Mouse (Mus musculus): ENCODE measurements around the gene Tmem239. TPM values are rescaled to one million over a fixed set of nuclear protein-coding genes. Genes with fewer than 3 reads are reported as not detected.

The Tmem239 gene
- polyA plus RNA-seq, 1 experiment from 2014 or later: not detected

GRCm38 (mm10) chr2:130414094-130414856 is 8.0 kb downstream of the Tmem239 start:
- WGBS: 71% methylated on average over 6 of the region's 6 CpGs
- H3K27me3 ChIP-seq: no peaks in the 10 kb centered on the region
- H3K4me3 ChIP-seq: no peak overlapping the region
- no peak overlapping the region for H3K27ac ChIP-seq
- no peaks in the 10 kb centered on the region for H3K9me3 ChIP-seq
- no peaks in the 10 kb centered on the region for H3K36me3 ChIP-seq
- no peak overlapping the region for H3K4me2 ChIP-seq
- no peak overlapping the region for H3K9ac ChIP-seq
- no peak for ATAC-seq (ENCODE audit: borderline replicate concordance, extremely low read depth, low FRiP score, low TSS enrichment)
- no peaks in the 10 kb centered on the region for H3K4me1 ChIP-seq

- Histone ChIP-seq H3K27me3 (no peaks in the 10 kb centered on the region), H3K36me3 (no peaks in the 10 kb centered on the region), H3K9ac (no peak overlapping the region), H3K4me3 (no peak overlapping the region), H3K4me1 (peaks cover 17% of the 10 kb centered on the region), H3K9me3 (no peaks in the 10 kb centered on the region), H3K4me2 (no peak overlapping the region), H3K27ac (no peak overlapping the region)
- WGBS: 94% methylated on average over 26 of the region's 26 CpGs
- no peak for ATAC-seq (ENCODE audit: borderline replicate concordance, extremely low read depth, low FRiP score, low TSS enrichment)
Measured at GRCm38 (mm10) chr2:130421781-130422620, 15.7 kb downstream of the Tmem239 start.

- peak overlapping the region; percentile 68 for H3K4me3 ChIP-seq
- no peaks in the 10 kb centered on the region for H3K36me3 ChIP-seq
- peak; percentile 51; the same call in 1 of the 2 replicates for ATAC-seq (ENCODE audit: borderline replicate concordance, extremely low read depth, low FRiP score, low TSS enrichment)
- peak overlapping the region; percentile 73 for H3K9ac ChIP-seq
- WGBS: 12% methylated on average over 48 of the region's 49 CpGs
- H3K9me3 ChIP-seq: no peaks in the 10 kb centered on the region
- H3K4me2 ChIP-seq: peak overlapping the region; percentile 86
- H3K27ac ChIP-seq: peak overlapping the region; percentile 89
- no peaks in the 10 kb centered on the region for H3K27me3 ChIP-seq
- H3K4me1 ChIP-seq: peaks cover 17% of the 10 kb centered on the region
Measured at GRCm38 (mm10) chr2:130423397-130424125, 17.3 kb downstream of the Tmem239 start.

GRCm38 (mm10) chr2:130424126-130424853 is 18.0 kb downstream of the Tmem239 start, which contains the start of the genes Vps16 and Pced1a:
Vps16 (plus strand) TSS chr2:130424339.
Pced1a (minus strand) TSS chr2:130424701.
- Histone ChIP-seq H3K4me2 (peak within 1 kb of the TSS; percentile 86), H3K4me3 (peak within 1 kb of the TSS; percentile 68), H3K27ac (peak within 1 kb of the TSS; percentile 89), H3K9ac (peak within 1 kb of the TSS; percentile 73), H3K27me3 (no peaks in the 10 kb centered on the region), H3K36me3 (no peaks in the 10 kb centered on the region), H3K4me1 (peaks cover 17% of the 10 kb centered on the region), H3K9me3 (no peaks in the 10 kb centered on the region)
- WGBS: under 1% methylated on average over 58 of the region's 58 CpGs
- peak; percentile 95 for ATAC-seq (ENCODE audit: borderline replicate concordance, extremely low read depth, low FRiP score, low TSS enrichment)

- H3K9me3 ChIP-seq: no peaks in the 10 kb centered on the region
- H3K4me2 ChIP-seq: peak overlapping the region; percentile 86
- peak overlapping the region; percentile 89; the same call in 1 of the 2 replicates for H3K27ac ChIP-seq
- no peaks in the 10 kb centered on the region for H3K27me3 ChIP-seq
- H3K9ac ChIP-seq: peak overlapping the region; percentile 73
- H3K4me3 ChIP-seq: peak overlapping the region; percentile 68
- peaks cover 19% of the 10 kb centered on the region for H3K4me1 ChIP-seq
- ATAC-seq (ENCODE audit: borderline replicate concordance, extremely low read depth, low FRiP score, low TSS enrichment): no peak
- WGBS: 28% methylated on average over 5 of the region's 5 CpGs
- H3K36me3 ChIP-seq: no peaks in the 10 kb centered on the region
Measured at GRCm38 (mm10) chr2:130425112-130425511, 18.8 kb downstream of the Tmem239 start.

- H3K27me3 ChIP-seq: no peaks in the 10 kb centered on the region
- 52% methylated on average over 2 of the region's 2 CpGs for WGBS
- no peak overlapping the region for H3K27ac ChIP-seq
- H3K4me3 ChIP-seq: no peak overlapping the region
- peaks cover 9% of the 10 kb centered on the region for H3K4me1 ChIP-seq
- no peak overlapping the region for H3K4me2 ChIP-seq
- ATAC-seq (ENCODE audit: borderline replicate concordance, extremely low read depth, low FRiP score, low TSS enrichment): no peak
- no peak overlapping the region for H3K9ac ChIP-seq
- no peaks in the 10 kb centered on the region for H3K9me3 ChIP-seq
- no peaks in the 10 kb centered on the region; the same call in 1 of the 2 replicates for H3K36me3 ChIP-seq
Measured at GRCm38 (mm10) chr2:130429851-130430250, 23.6 kb downstream of the Tmem239 start.

- Histone ChIP-seq H3K36me3 (no peaks in the 10 kb centered on the region; the same call in 1 of the 2 replicates), H3K9me3 (no peaks in the 10 kb centered on the region), H3K27ac (no peak overlapping the region), H3K4me2 (no peak overlapping the region), H3K9ac (no peak overlapping the region), H3K4me3 (no peak overlapping the region), H3K4me1 (peaks cover 3% of the 10 kb centered on the region), H3K27me3 (no peaks in the 10 kb centered on the region)
- no peak for ATAC-seq (ENCODE audit: borderline replicate concordance, extremely low read depth, low FRiP score, low TSS enrichment)
- 58% methylated on average over 3 of the region's 3 CpGs for WGBS
Measured at GRCm38 (mm10) chr2:130430484-130430883, 24.2 kb downstream of the Tmem239 start.

GRCm38 (mm10) chr2:130432157-130432556 is 25.9 kb downstream of the Tmem239 start:
- Histone ChIP-seq H3K9me3 (no peaks in the 10 kb centered on the region), H3K36me3 (no peaks in the 10 kb centered on the region; the same call in 1 of the 2 replicates), H3K4me3 (no peak overlapping the region), H3K4me2 (no peak overlapping the region), H3K27ac (no peak overlapping the region), H3K9ac (no peak overlapping the region), H3K4me1 (peaks cover 3% of the 10 kb centered on the region; the same call in 1 of the 2 replicates), H3K27me3 (no peaks in the 10 kb centered on the region)
- 81% methylated on average over 3 of the region's 3 CpGs for WGBS
- ATAC-seq (ENCODE audit: borderline replicate concordance, extremely low read depth, low FRiP score, low TSS enrichment): no peak

- no peak overlapping the region for H3K4me2 ChIP-seq
- no peaks in the 10 kb centered on the region for H3K9me3 ChIP-seq
- H3K9ac ChIP-seq: no peak overlapping the region
- no peak overlapping the region for H3K27ac ChIP-seq
- ATAC-seq (ENCODE audit: borderline replicate concordance, extremely low read depth, low FRiP score, low TSS enrichment): no peak
- no peaks in the 10 kb centered on the region for H3K27me3 ChIP-seq
- no peak overlapping the region for H3K4me3 ChIP-seq
- H3K4me1 ChIP-seq: peaks cover 3% of the 10 kb centered on the region; the same call in 1 of the 2 replicates
- H3K36me3 ChIP-seq: peaks cover 6% of the 10 kb centered on the region; the same call in 1 of the 2 replicates
- WGBS: 16% methylated on average over 4 of the region's 4 CpGs
Measured at GRCm38 (mm10) chr2:130433152-130433551, 26.9 kb downstream of the Tmem239 start.

- H3K36me3 ChIP-seq: peaks cover 40% of the 10 kb centered on the region
- H3K27ac ChIP-seq: no peak overlapping the region
- 93% methylated on average over 1 of the region's 1 CpGs for WGBS
Measured at GRCm38 (mm10) chr2:130436769-130437168, 30.5 kb downstream of the Tmem239 start.

GRCm38 (mm10) chr2:130438861-130439260 is 32.6 kb downstream of the Tmem239 start:
- ATAC-seq (ENCODE audit: borderline replicate concordance, extremely low read depth, low FRiP score, low TSS enrichment): no peak
- Histone ChIP-seq H3K9me3 (no peaks in the 10 kb centered on the region), H3K36me3 (peaks cover 60% of the 10 kb centered on the region), H3K27ac (no peak overlapping the region), H3K4me3 (no peak overlapping the region), H3K9ac (no peak overlapping the region), H3K27me3 (no peaks in the 10 kb centered on the region), H3K4me1 (no peaks in the 10 kb centered on the region), H3K4me2 (no peak overlapping the region)
- 94% methylated on average over 3 of the region's 3 CpGs for WGBS

More at GRCm38 (mm10) chr2:130436769-130437168, 30.5 kb downstream of the Tmem239 start:
- H3K4me2 ChIP-seq: no peak overlapping the region
- no peak overlapping the region for H3K4me3 ChIP-seq
- no peaks in the 10 kb centered on the region for H3K27me3 ChIP-seq
- no peak for ATAC-seq (ENCODE audit: borderline replicate concordance, extremely low read depth, low FRiP score, low TSS enrichment)
- no peaks in the 10 kb centered on the region for H3K4me1 ChIP-seq
- no peak overlapping the region for H3K9ac ChIP-seq
- no peaks in the 10 kb centered on the region for H3K9me3 ChIP-seq
